In genomic region chr10:43174326-43175155, GRCm38 (mm10) we compare ENCODE assay signal across 8 mouse cellular contexts. TPM values are rescaled to one million over a fixed set of nuclear protein-coding genes. Genes with fewer than 3 reads are reported as not detected.
DNase-seq lines count a peak whose midpoint lies in the region; ATAC-seq and TF ChIP-seq lines count a peak whose summit lies in the region.

Gene Sobp (minus strand): TSS chr10:43174530.
Gene 9030612E09Rik (plus strand): TSS chr10:43174704.

- H3K36me3 ChIP-seq in forebrain, embryonic 15.5 days = no peaks in the 10 kb centered on the region
- H3K36me3 ChIP-seq in heart, postnatal 0 days (replicated peaks; ENCODE audit: control insufficient read depth, insufficient read depth, low read length) = no peaks in the 10 kb centered on the region
- H3K36me3 ChIP-seq in liver, embryonic 16.5 days (ENCODE audit: control insufficient read depth, insufficient read depth) = no peaks in the 10 kb centered on the region

- H3K27ac ChIP-seq in forebrain, embryonic 15.5 days (replicated peaks) = peak within 1 kb of the TSS; percentile 98
- peak within 1 kb of the TSS; percentile 73 for H3K27ac ChIP-seq in heart, postnatal 0 days (ENCODE audit: low read depth)
- H3K27ac ChIP-seq in layer of hippocampus, adult 2 months = peak within 1 kb of the TSS; percentile 95
- no peak within 1 kb of the TSS for H3K27ac ChIP-seq in liver, embryonic 16.5 days (ENCODE audit: low read length)

- no peak for TF ChIP-seq EP300 in heart, postnatal 0 days (IDR thresholded peaks at IDR 0.05; ENCODE audit: low read depth)

- no peaks in the 10 kb centered on the region for H3K27me3 ChIP-seq in forebrain, embryonic 15.5 days
- 0 out of 2 replicates have a peak, but pooled peaks cover 4% of the 10 kb centered on the region for H3K27me3 ChIP-seq in heart, postnatal 0 days (ENCODE audit: control insufficient read depth, insufficient read depth, low read length)
- H3K27me3 ChIP-seq in liver, embryonic 16.5 days (ENCODE audit: control insufficient read depth, insufficient read depth, low read depth, low read length) = peaks cover 70% of the 10 kb centered on the region

- peak within 1 kb of the TSS; percentile 94 for H3K9ac ChIP-seq in forebrain, embryonic 15.5 days (replicated peaks)
- peak within 1 kb of the TSS; percentile 59 for H3K9ac ChIP-seq in heart, postnatal 0 days (replicated peaks; ENCODE audit: low read depth, low read length)
- no peak within 1 kb of the TSS for H3K9ac ChIP-seq in liver, embryonic 16.5 days (ENCODE audit: low read depth, low read length)

- peak within 1 kb of the TSS; percentile 77 for H3K4me3 ChIP-seq in forebrain, embryonic 15.5 days
- H3K4me3 ChIP-seq in heart, postnatal 0 days (ENCODE audit: low read depth, low read length) = peak within 1 kb of the TSS; percentile 75
- peak within 1 kb of the TSS; percentile 91 for H3K4me3 ChIP-seq in layer of hippocampus, adult 2 months
- peak within 1 kb of the TSS; percentile 57 for H3K4me3 ChIP-seq in liver, embryonic 16.5 days (ENCODE audit: low read depth, low read length)

- ATAC-seq in forebrain, embryonic 15.5 days (replicated peaks) = peak; percentile 90
- ATAC-seq in heart, postnatal 0 days (ENCODE audit: insufficient read depth, low read depth) = peak; percentile 78
- ATAC-seq in liver, embryonic 16.5 days (ENCODE audit: low read depth) = no peak
- ATAC-seq in megakaryocyte progenitor cell, adult 5-6 weeks (replicated peaks; ENCODE audit: poor library complexity) = no peak

- 0% methylated on average over 46 of the region's 91 CpGs for WGBS in forebrain, embryonic 15.5 days
- under 1% methylated on average over 67 of the region's 91 CpGs for WGBS in heart, postnatal 0 days
- under 1% methylated on average over 73 of the region's 91 CpGs for WGBS in liver, embryonic 16.5 days (ENCODE audit: insufficient replicate concordance)

- no peak for TF ChIP-seq CTCF in heart, postnatal 0 days (IDR thresholded peaks at IDR 0.05; ENCODE audit: low read depth)
- no peak for TF ChIP-seq CTCF in layer of hippocampus, adult 2 months (conservative IDR thresholded peaks at IDR 0.05)

- peak within 1 kb of the TSS; percentile 75 for H3K4me2 ChIP-seq in forebrain, embryonic 15.5 days (replicated peaks)
- peak within 1 kb of the TSS; percentile 98 for H3K4me2 ChIP-seq in heart, postnatal 0 days (ENCODE audit: low read depth, low read length)
- H3K4me2 ChIP-seq in liver, embryonic 16.5 days (ENCODE audit: low read depth, low read length) = peak within 1 kb of the TSS; percentile 74

- DNase-seq in Muller cell, postnatal 12 days (ENCODE audit: inconsistent ontology term) = peak; percentile 84
- DNase-seq in cerebellum, adult 11-12 months = peak; percentile 84
- peak; percentile 65 for DNase-seq in heart, postnatal 0 days (ENCODE audit: low spot score)
- DNase-seq in layer of hippocampus, adult 2 months (ENCODE audit: low spot score in 2 of 2) = peak; percentile 78 to 80
- DNase-seq in retina, postnatal 7 days (ENCODE audit: low read depth, low spot score) = peak; percentile 59

- H3K4me1 ChIP-seq in forebrain, embryonic 15.5 days = peaks cover 42% of the 10 kb centered on the region
- H3K4me1 ChIP-seq in heart, postnatal 0 days (ENCODE audit: control insufficient read depth, insufficient read depth) = no peaks in the 10 kb centered on the region
- no peaks in the 10 kb centered on the region for H3K4me1 ChIP-seq in liver, embryonic 16.5 days (ENCODE audit: control insufficient read depth, low read depth, low read length)

- no peaks in the 10 kb centered on the region for H3K9me3 ChIP-seq in forebrain, embryonic 15.5 days
- no peaks in the 10 kb centered on the region for H3K9me3 ChIP-seq in heart, postnatal 0 days (replicated peaks; ENCODE audit: control insufficient read depth, low read length)
- H3K9me3 ChIP-seq in liver, embryonic 16.5 days (replicated peaks; ENCODE audit: control insufficient read depth, low read length) = no peaks in the 10 kb centered on the region

RNA-seq across cellular contexts. Expression of gene Sobp, which starts in this region (rescaled TPM):
- 15.1 and 16.2 TPM in 2 replicates for polyA plus RNA-seq in forebrain, embryonic 15.5 days (2015; fragmentation: Nextera tagmentation; extraction: Ambion mirVana)
- 2.6 and 3.9 TPM in 2 replicates for total RNA-seq in heart, postnatal 0 days (2014; rRNA removed; ENCODE audit: low replicate concordance)
- polyA plus RNA-seq in heart, postnatal 0 days (2015; fragmentation: Nextera tagmentation; extraction: Ambion mirVana) = 2.5 and 3.0 TPM in 2 replicates
- total RNA-seq in layer of hippocampus, adult 2 months (2021) = 10 to 100 TPM; 83.3 to 83.8 TPM
- 0.02 TPM in 2 replicates for polyA plus RNA-seq in liver, embryonic 16.5 days (2015; fragmentation: Nextera tagmentation; extraction: Ambion mirVana)
- total RNA-seq in megakaryocyte progenitor cell, adult 5-6 weeks (2015) = not detected in 2 replicates
- total RNA-seq in megakaryocyte progenitor cell, adult 5-6 weeks (2017) = not detected in 2 replicates

RNA-seq across cellular contexts. Expression of gene 9030612E09Rik, which starts in this region (rescaled TPM):
- 2.0 and 2.5 TPM in 2 replicates for polyA plus RNA-seq in forebrain, embryonic 15.5 days (2015; fragmentation: Nextera tagmentation; extraction: Ambion mirVana)
- 0.11 and 0.43 TPM in 2 replicates for total RNA-seq in heart, postnatal 0 days (2014; rRNA removed; ENCODE audit: low replicate concordance)
- 1.1 and 1.2 TPM in 2 replicates for polyA plus RNA-seq in heart, postnatal 0 days (2015; fragmentation: Nextera tagmentation; extraction: Ambion mirVana)
- 1 to 10 TPM; 1.8 to 2.1 TPM for total RNA-seq in layer of hippocampus, adult 2 months (2021)
- not detected in 2 replicates for polyA plus RNA-seq in liver, embryonic 16.5 days (2015; fragmentation: Nextera tagmentation; extraction: Ambion mirVana)
- total RNA-seq in megakaryocyte progenitor cell, adult 5-6 weeks (2015) = not detected in 2 replicates
- not detected in 2 replicates for total RNA-seq in megakaryocyte progenitor cell, adult 5-6 weeks (2017)

Comparison
In these comparisons a context has a peak if more than half of its experiments do, and no peak if none do; other contexts are left out.
1. RNA of gene Sobp (total RNA-seq): 83.3 to 83.8 TPM in layer of hippocampus, adult 2 months; 2.6 to 3.9 TPM in heart, postnatal 0 days and not detected in megakaryocyte progenitor cell, adult 5-6 weeks; every median in the first group is over 10 times any median in the second.
2. ATAC-seq: peak in forebrain, embryonic 15.5 days (single experiment) and heart, postnatal 0 days (single experiment); none in liver, embryonic 16.5 days (single experiment) and megakaryocyte progenitor cell, adult 5-6 weeks (single experiment).
3. Peak in every context shown above with its lines, with median percentiles within 50 percentile points of each other: DNase-seq, H3K4me2 ChIP-seq and H3K4me3 ChIP-seq.